Mouse (Mus musculus) C2C12 (cell line): ENCODE data around the gene Camk1g. TPM values are rescaled to one million over a fixed set of nuclear protein-coding genes. Genes with fewer than 3 reads are reported as not detected.

Experiments used
- H3K27me3 ChIP-seq: one replicate; pipeline ENCODE4 v1.6.1; 2011; ENCODE audit not compliant: control insufficient read depth, insufficient read depth, insufficient read length
- H3K36me3 ChIP-seq: one replicate; pipeline ENCODE4 v1.6.1; 2011; ENCODE audit not compliant: control insufficient read depth, insufficient read depth
- H3K4me3 ChIP-seq: one replicate; pipeline ENCODE4 v1.5.1; 2011; ENCODE audit warnings: mild to moderate bottlenecking, control low read depth; ENCODE audit not compliant: poor library complexity, insufficient read depth, severe bottlenecking
- H3K79me2 ChIP-seq: one replicate; pipeline ENCODE4 v1.6.1; 2011; ENCODE audit not compliant: control insufficient read depth, insufficient read depth
- H3K79me3 ChIP-seq: one replicate; pipeline ENCODE4 v1.6.1; 2011; ENCODE audit warnings: low read depth, control low read depth
- H3ac ChIP-seq: one replicate; pipeline ENCODE3; 2011; ENCODE audit warnings: low read depth; ENCODE audit not compliant: control insufficient read depth, insufficient read length
- CEBPB ChIP-seq: IDR thresholded peaks from one replicate; pipeline ENCODE4 v1.6.1; 2011; ENCODE audit warnings: low read depth, mild to moderate bottlenecking, control low read depth, moderate library complexity
- CTCF ChIP-seq: IDR thresholded peaks from one replicate; pipeline ENCODE4 v1.5.1; 2011; ENCODE audit not compliant: control insufficient read depth, insufficient read depth, insufficient read length
- FOSL1 ChIP-seq: IDR thresholded peaks from one replicate; pipeline ENCODE4 v1.8.0; 2011; ENCODE audit warnings: mild to moderate bottlenecking, low read length; ENCODE audit not compliant: poor library complexity, insufficient read depth, severe bottlenecking
- MAX ChIP-seq: IDR thresholded peaks from one replicate; pipeline ENCODE4 v1.6.1; 2011; ENCODE audit warnings: mild to moderate bottlenecking, control low read depth
- MYOD1 ChIP-seq: IDR thresholded peaks from one replicate; pipeline ENCODE4 v1.6.1; 2011; ENCODE audit warnings: low read depth; ENCODE audit not compliant: control insufficient read depth, insufficient read length
- MYOG ChIP-seq: IDR thresholded peaks from one replicate; pipeline ENCODE4 v1.6.1; 2011; ENCODE audit not compliant: control insufficient read depth, insufficient read length; ENCODE audit errors: extremely low read depth
- USF1 ChIP-seq: IDR thresholded peaks from one replicate; pipeline ENCODE4 v1.6.1; 2011; ENCODE audit warnings: low read depth, mild to moderate bottlenecking, control low read depth, moderate library complexity
- polyA plus RNA-seq: library from polyadenylated mRNA; unstranded; fragments of >200 nt; fragmentation: generic; extraction: Trizol; gene quantifications from one replicate; pipeline ENCODE4 v1.2.1, GENCODE M21; 2012; ENCODE audit warnings: missing spikeins

Camk1g gene
- polyA plus RNA-seq, 1 experiment, result 1.2 TPM

DNA sequence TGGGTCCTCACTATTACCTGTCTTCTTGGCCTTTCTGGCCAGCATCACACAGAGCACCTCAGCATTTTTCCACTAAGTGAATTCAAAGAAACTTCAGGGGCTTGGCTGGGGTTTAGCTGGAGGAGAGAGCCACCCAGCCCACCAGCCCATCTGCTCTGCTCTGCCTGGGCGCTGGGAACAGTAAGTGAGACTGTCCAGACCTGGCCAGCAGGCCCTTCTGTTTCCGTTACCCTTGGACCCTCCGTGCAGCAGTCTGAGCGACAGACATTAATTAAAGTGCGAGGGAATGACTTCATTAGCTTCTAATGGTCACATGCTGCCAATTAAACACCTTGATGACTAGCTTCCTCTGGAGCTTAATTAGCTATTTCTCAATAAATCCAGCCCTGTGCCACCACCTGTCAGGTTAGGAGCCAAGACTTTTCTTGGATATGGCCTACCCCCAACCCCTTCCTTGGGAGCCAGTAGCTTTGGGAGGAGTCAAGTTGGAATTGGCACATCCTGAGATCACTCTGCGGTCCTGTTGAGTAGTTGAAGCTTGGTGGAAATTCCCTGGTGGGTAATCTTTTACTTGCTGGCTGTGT, 36.1 kb upstream of the Camk1g start:
- TF ChIP-seq CEBPB, result no peak
- TF ChIP-seq USF1, result no peak
- TF ChIP-seq MYOG, result no peak
- TF ChIP-seq MAX, result no peak
- no peak for TF ChIP-seq FOSL1
- no peak for TF ChIP-seq CTCF
- TF ChIP-seq MYOD1, result no peak
- no peak overlapping the region for H3K4me3 ChIP-seq
- H3ac ChIP-seq, result no peak overlapping the region
- H3K27me3 ChIP-seq, result no peaks in the 10 kb centered on the region
- no peaks in the 10 kb centered on the region for H3K79me3 ChIP-seq
- H3K79me2 ChIP-seq, result no peaks in the 10 kb centered on the region
- H3K36me3 ChIP-seq, result no peaks in the 10 kb centered on the region

DNA sequence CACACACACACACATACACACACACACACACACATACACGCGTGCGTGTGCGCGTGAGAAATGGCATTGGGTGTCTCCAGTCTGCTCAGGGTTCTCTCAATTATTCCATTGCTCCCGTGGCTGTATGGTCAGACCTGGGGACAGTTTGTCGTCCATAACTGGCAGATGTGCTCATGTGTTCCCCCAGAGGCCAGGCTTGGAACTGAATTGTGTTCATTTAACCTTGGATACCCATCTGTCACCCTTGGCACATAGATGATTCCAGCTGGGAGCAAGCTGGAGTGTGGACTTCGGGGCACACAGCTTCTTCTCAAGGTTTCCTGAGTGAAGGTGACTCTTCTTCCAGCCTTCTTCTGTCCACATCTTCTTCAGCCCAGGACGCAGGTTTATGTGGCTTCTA, 31.6 kb upstream of the Camk1g start:
- no peak overlapping the region for H3K4me3 ChIP-seq
- no peaks in the 10 kb centered on the region for H3K79me2 ChIP-seq
- H3K27me3 ChIP-seq, result no peaks in the 10 kb centered on the region
- H3K36me3 ChIP-seq, result no peaks in the 10 kb centered on the region
- no peak overlapping the region for H3ac ChIP-seq
- no peaks in the 10 kb centered on the region for H3K79me3 ChIP-seq
- TF ChIP-seq CEBPB (no peak), CTCF (no peak), MAX (no peak), MYOG (no peak), FOSL1 (no peak), USF1 (no peak), MYOD1 (no peak)

DNA sequence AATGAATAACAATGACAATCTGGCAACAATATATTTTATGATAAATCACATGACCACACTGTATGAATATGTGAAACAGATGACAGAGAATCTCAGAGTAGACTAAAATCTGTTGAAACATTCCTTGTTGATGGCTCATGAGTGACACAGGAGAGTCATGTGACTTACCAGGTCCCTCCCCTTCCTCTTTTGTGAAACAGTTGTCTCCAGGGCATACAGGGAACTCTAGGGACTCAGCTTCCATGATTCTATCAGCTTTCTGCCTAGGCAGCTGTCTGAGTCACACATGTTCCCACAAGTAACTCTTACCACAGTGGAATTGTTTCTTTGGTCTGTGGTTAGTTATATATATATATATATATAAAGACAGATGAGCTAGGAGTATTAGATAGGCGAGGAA, 30.2 kb upstream of the Camk1g start:
- Histone ChIP-seq H3K79me2 (no peaks in the 10 kb centered on the region), H3K79me3 (no peaks in the 10 kb centered on the region), H3K4me3 (no peak overlapping the region), H3K27me3 (no peaks in the 10 kb centered on the region), H3K36me3 (peaks cover 3% of the 10 kb centered on the region), H3ac (no peak overlapping the region)
- no peak for TF ChIP-seq CTCF
- TF ChIP-seq MAX, result peak; percentile 55
- TF ChIP-seq FOSL1, result peak; percentile 92
- no peak for TF ChIP-seq MYOG
- TF ChIP-seq USF1, result peak; percentile 99
- TF ChIP-seq MYOD1, result peak; percentile 83
- peak; percentile 66 for TF ChIP-seq CEBPB

DNA sequence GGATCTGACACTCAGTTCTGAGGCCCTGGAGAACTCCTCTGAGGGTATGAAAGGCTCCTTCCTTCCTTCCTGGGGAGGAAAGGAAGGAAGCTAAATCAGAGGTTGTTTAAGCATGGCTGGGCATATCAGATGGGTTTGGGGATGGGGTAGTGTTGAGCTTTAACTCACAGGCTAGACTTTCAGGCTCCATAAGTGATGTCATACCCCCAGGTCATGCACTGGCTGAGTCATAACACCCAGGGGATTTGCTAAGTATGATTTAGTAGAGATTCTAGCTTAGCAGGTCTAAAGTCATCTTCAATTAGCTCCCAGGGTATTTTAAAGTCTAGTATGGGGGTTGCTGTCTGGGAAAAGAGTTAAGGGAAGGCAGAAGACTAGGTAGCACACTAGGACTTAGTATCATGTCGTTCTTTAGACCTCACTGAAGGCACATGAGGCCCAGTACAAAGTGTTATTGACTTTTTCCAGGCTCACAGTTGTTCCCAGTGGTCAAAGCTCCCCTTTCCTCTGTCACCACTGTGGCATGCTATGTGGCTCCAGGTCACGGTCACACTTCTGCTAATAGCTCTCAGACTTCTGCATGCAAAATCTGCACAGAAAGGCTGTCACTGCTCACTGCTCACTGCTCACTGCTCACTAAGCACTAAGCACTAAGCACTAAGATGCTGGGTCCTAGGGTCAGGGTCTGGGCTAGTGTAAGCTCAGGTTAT, 28.8 kb upstream of the Camk1g start:
- TF ChIP-seq FOSL1, result peak; percentile 59
- TF ChIP-seq MAX, result peak; percentile 6
- TF ChIP-seq USF1, result no peak
- no peak for TF ChIP-seq MYOG
- no peak for TF ChIP-seq CTCF
- no peak for TF ChIP-seq CEBPB
- TF ChIP-seq MYOD1, result peak; percentile 61
- peak overlapping the region; percentile 16 for H3ac ChIP-seq
- no peaks in the 10 kb centered on the region for H3K79me3 ChIP-seq
- peaks cover 3% of the 10 kb centered on the region for H3K36me3 ChIP-seq
- no peaks in the 10 kb centered on the region for H3K27me3 ChIP-seq
- no peak overlapping the region for H3K4me3 ChIP-seq
- no peaks in the 10 kb centered on the region for H3K79me2 ChIP-seq

DNA sequence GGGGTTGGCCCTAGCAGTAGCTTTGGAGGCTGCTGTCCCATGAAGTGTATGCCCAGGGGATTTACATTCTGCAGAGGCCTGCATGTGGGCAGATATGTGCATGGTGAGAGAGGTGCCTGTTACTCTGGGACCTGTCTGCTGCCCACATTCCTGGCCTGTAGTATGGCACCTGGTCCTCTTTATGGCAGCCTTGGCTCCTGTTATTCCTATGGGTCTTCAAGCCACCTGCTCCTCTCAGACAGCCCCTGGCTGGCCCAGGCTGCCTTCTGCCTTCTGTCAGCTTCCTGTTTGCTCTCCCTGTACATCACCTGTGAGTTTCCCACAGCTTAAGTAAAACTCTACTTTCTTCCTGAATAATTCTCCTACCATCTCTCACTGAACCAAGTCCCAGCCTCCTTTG, 27.0 kb upstream of the Camk1g start:
- no peaks in the 10 kb centered on the region for H3K79me2 ChIP-seq
- H3K79me3 ChIP-seq, result no peaks in the 10 kb centered on the region
- H3K27me3 ChIP-seq, result no peaks in the 10 kb centered on the region
- TF ChIP-seq MAX (no peak), CTCF (no peak), USF1 (no peak), FOSL1 (no peak), MYOD1 (no peak), CEBPB (no peak), MYOG (no peak)
- no peak overlapping the region for H3ac ChIP-seq
- H3K36me3 ChIP-seq, result peaks cover 3% of the 10 kb centered on the region
- no peak overlapping the region for H3K4me3 ChIP-seq
